Mouse (Mus musculus) ES-Bruce4 (cell line): ENCODE data around the gene Gsta3.

Experiments used
- CTCF ChIP-seq: IDR thresholded peaks from one replicate; pipeline ENCODE4 v1.8.1; 2011; ENCODE audit warnings: low read depth, low read length
- EP300 ChIP-seq: IDR thresholded peaks from 2 replicates; pipeline ENCODE4 v1.6.1; 2011; ENCODE audit warnings: low read depth, low read length; ENCODE audit not compliant: insufficient read depth

GRCm38 (mm10) chr1:21272056-21272431 is 31.7 kb downstream of the Gsta3 start:
- no peak for TF ChIP-seq EP300
- TF ChIP-seq CTCF = no peak
